Mouse (Mus musculus) intestine, embryonic 15.5 days (tissue): ENCODE results near the gene Ranbp1. TPM values are rescaled to one million over a fixed set of nuclear protein-coding genes. Genes with fewer than 3 reads are reported as not detected.
"Not testable (repeated sequence)": the region's sequence is repeated elsewhere in the genome, so short reads cannot be mapped to it uniquely, and the experiment has no call there.

Experiments
- ATAC-seq: fragments of 200-750 bp; cut with Nextera tagmentation; 2 replicates; pipeline ENCODE4 v1.8.0; 2017; ENCODE audit warnings: moderate TSS enrichment, moderate library complexity
- H3K27ac ChIP-seq: fragments of 300-500 bp; sonication (generic); 2 replicates; pipeline ENCODE4 v1.5.1; 2015; ENCODE audit warnings: mild to moderate bottlenecking, inconsistent platforms
- H3K27me3 ChIP-seq: fragments of 300-500 bp; sonication (generic); replicated peaks from 2 replicates; pipeline ENCODE4 v1.6.1; 2015; ENCODE audit warnings: inconsistent platforms
- H3K36me3 ChIP-seq: fragments of 300-500 bp; sonication (generic); 2 replicates; pipeline ENCODE4 v1.6.1; 2015; ENCODE audit warnings: inconsistent platforms
- H3K4me1 ChIP-seq: fragments of 300-500 bp; sonication (generic); replicated peaks from 2 replicates; pipeline ENCODE4 v1.6.1; 2015; ENCODE audit warnings: inconsistent platforms
- H3K4me2 ChIP-seq: fragments of 300-500 bp; sonication (generic); replicated peaks from 2 replicates; pipeline ENCODE4 v1.6.1; 2015; ENCODE audit warnings: mild to moderate bottlenecking, inconsistent platforms
- H3K4me3 ChIP-seq: fragments of 300-500 bp; sonication (generic); replicated peaks from 2 replicates; pipeline ENCODE4 v1.5.1; 2015; ENCODE audit warnings: inconsistent platforms
- H3K9ac ChIP-seq: fragments of 300-500 bp; sonication (generic); 2 replicates; pipeline ENCODE4 v1.6.1; 2015; ENCODE audit warnings: inconsistent platforms
- H3K9me3 ChIP-seq: fragments of 300-500 bp; sonication (generic); 2 replicates; pipeline ENCODE4 v1.6.1; 2016; ENCODE audit warnings: inconsistent platforms
- WGBS: fragments of 180-500 bp; shearing (Covaris S2); methylation state at CpG from one replicate; pipeline ENCODE4 v1.1.7; 2015; 5-methylcytosine and 5-hydroxymethylcytosine counted together
- polyA plus RNA-seq: library from polyadenylated mRNA; unstranded; fragments of >200 nt; fragmentation: Nextera tagmentation; extraction: Ambion mirVana; gene quantifications from 2 replicates; pipeline ENCODE4 v1.2.1, GENCODE M21; 2015

Ranbp1 gene
- polyA plus RNA-seq, 1 experiment from 2014 or later: 668 TPM

- no peaks in the 10 kb centered on the region for H3K27me3 ChIP-seq
- WGBS: 88% methylated on average over 4 of the region's 4 CpGs
- no peaks in the 10 kb centered on the region for H3K36me3 ChIP-seq
- H3K9me3 ChIP-seq: no peaks in the 10 kb centered on the region
- H3K4me3 ChIP-seq: no peak within 1 kb of the TSS
- no peak within 1 kb of the TSS for H3K27ac ChIP-seq
- no peak for ATAC-seq
- H3K4me2 ChIP-seq: no peak within 1 kb of the TSS
- H3K9ac ChIP-seq: no peak within 1 kb of the TSS
- peaks cover 11% of the 10 kb centered on the region for H3K4me1 ChIP-seq
Observed at GRCm38 (mm10) chr16:18217579-18217978, 31.0 kb downstream of the Ranbp1 start, which contains the start of gene Ccdc188. Ccdc188 (plus strand) TSS chr16:18217879.

DNA sequence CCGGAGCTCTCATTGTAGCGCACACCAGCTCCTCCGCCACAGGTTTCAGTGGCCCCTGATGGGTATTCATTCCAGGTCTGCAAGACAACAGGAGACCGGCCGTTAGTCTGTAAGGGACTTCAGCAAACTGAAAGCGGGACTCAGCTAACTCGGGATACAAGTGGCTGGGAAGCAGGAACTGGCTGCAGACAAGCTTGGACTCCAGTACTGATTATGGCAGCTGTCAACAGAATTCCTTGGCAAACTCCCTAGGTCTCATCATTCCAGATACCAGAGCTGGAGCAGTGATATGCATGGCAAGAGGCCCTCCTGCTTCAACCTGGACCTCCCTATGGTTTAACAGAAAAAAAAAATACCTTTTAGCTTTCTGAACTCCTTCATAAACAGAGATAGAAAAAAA, 33.7 kb downstream of the Ranbp1 start:
- Histone ChIP-seq H3K36me3 (no peaks in the 10 kb centered on the region), H3K9ac (no peak overlapping the region), H3K27ac (no peak overlapping the region), H3K9me3 (no peaks in the 10 kb centered on the region), H3K4me3 (no peak overlapping the region), H3K4me2 (no peak overlapping the region), H3K4me1 (peaks cover 10% of the 10 kb centered on the region), H3K27me3 (no peaks in the 10 kb centered on the region)
- WGBS: 83% methylated on average over 7 of the region's 7 CpGs
- ATAC-seq: no peak

DNA sequence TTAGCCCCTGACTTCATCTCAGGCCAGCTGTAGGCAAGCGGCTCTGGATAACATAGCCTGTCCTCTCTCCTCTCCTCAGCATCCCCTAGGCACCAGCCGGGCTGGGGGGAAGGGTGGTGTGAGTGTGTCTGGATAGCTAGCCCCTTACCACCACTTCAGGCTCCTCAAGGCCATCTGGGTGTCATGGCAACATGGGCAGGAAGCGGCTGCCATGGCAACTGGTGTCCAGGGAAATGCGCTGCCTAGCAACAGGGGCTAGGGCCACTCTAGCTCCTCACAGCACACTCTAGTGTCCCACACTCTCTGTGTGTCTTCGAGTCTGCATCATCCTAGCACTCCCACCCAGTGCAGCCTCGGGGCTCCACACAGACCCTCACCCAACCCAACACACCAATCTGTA, 34.8 kb downstream of the Ranbp1 start:
- Histone ChIP-seq H3K27ac (no peak overlapping the region), H3K4me1 (peaks cover 6% of the 10 kb centered on the region; the same call in 1 of the 2 replicates), H3K27me3 (no peaks in the 10 kb centered on the region), H3K4me2 (no peak overlapping the region), H3K4me3 (no peak overlapping the region), H3K9me3 (no peaks in the 10 kb centered on the region), H3K36me3 (no peaks in the 10 kb centered on the region), H3K9ac (no peak overlapping the region)
- ATAC-seq: no peak
- WGBS: 47% methylated on average over 6 of the region's 6 CpGs

GRCm38 (mm10) chr16:18211417-18212171, 36.9 kb downstream of the Ranbp1 start:
- Histone ChIP-seq H3K27me3 (no peaks in the 10 kb centered on the region), H3K27ac (no peak overlapping the region), H3K4me2 (no peak overlapping the region), H3K9me3 (no peaks in the 10 kb centered on the region), H3K36me3 (no peaks in the 10 kb centered on the region), H3K4me3 (no peak overlapping the region), H3K9ac (no peak overlapping the region), H3K4me1 (peaks cover 6% of the 10 kb centered on the region; the same call in 1 of the 2 replicates)
- peak; percentile 63 for ATAC-seq
- 38% methylated on average over 10 of the region's 10 CpGs for WGBS

- WGBS: 19% methylated on average over 8 of the region's 8 CpGs
- Histone ChIP-seq H3K4me3 (no peak overlapping the region), H3K4me1 (peaks cover 6% of the 10 kb centered on the region; the same call in 1 of the 2 replicates), H3K27me3 (no peaks in the 10 kb centered on the region), H3K27ac (no peak overlapping the region), H3K4me2 (no peak overlapping the region), H3K9me3 (no peaks in the 10 kb centered on the region), H3K36me3 (no peaks in the 10 kb centered on the region), H3K9ac (no peak overlapping the region)
- ATAC-seq: peak; percentile 70
Observed at GRCm38 (mm10) chr16:18210701-18211416, 37.7 kb downstream of the Ranbp1 start.

DNA sequence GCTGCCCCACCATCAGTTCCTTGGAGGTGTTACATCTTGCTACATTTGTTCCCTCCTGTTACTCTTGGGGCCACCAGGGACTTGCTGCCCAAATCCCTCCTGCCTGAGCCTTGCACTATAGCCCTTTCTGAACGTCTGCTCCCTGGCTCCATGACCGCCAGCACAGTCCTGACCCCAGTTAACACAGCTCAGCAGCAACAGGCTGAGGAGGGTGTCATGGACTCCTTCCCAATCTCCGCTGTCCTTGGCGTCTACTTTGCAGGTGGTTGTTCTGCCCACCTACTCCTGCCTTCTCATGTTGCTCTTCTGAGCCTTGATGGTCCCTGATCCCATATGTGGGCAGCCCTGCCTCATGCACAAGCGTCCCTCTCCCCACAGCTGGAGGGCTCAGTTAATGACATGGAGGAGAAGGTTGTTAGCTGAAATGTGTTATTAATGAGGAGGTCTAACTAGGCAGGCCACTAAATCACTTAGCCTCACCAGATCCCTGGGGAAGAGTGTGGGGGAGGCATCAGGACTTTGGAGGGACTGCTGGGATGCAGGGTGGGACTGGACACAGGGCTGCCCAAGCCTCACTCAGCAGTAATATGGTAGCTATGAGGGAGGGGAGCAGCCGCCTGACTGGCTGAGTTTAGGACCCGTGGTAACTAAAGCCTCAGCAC, 45.0 kb downstream of the Ranbp1 start:
- no peak for ATAC-seq
- peaks cover 9% of the 10 kb centered on the region; the same call in 1 of the 2 replicates for H3K4me1 ChIP-seq
- H3K4me3 ChIP-seq: no peak overlapping the region
- H3K27me3 ChIP-seq: no peaks in the 10 kb centered on the region
- 0 out of 2 replicates have a peak overlapping the region, but pooled peaks have one; percentile 14 for H3K9ac ChIP-seq
- 55% methylated on average over 7 of the region's 7 CpGs for WGBS
- H3K9me3 ChIP-seq: no peaks in the 10 kb centered on the region
- H3K27ac ChIP-seq: no peak overlapping the region
- no peaks in the 10 kb centered on the region for H3K36me3 ChIP-seq
- no peak overlapping the region for H3K4me2 ChIP-seq

DNA sequence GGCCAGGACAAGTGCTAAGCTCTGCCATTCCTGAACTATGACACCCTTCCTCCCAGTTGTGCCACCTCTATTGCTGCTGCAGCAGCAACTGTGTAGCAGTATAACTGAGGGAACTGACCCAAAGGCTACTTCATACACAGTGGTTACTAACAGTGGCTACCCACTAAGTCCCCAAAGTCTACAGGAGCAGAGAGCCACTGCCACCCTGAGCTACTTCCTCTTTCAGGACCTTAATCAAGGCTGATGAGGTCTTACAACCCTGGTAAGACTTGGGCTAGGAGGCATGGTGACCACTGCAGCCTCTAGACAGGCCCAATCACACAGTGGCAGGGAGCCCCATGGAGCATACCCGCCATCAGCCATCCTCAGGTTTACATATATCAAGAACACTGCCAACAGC, 46.5 kb downstream of the Ranbp1 start:
- no peak for ATAC-seq
- no peak overlapping the region for H3K27ac ChIP-seq
- H3K4me1 ChIP-seq: peaks cover 9% of the 10 kb centered on the region; the same call in 1 of the 2 replicates
- no peak overlapping the region for H3K4me2 ChIP-seq
- H3K36me3 ChIP-seq: no peaks in the 10 kb centered on the region
- H3K9me3 ChIP-seq: no peaks in the 10 kb centered on the region
- no peaks in the 10 kb centered on the region for H3K27me3 ChIP-seq
- H3K4me3 ChIP-seq: no peak overlapping the region
- no peak overlapping the region for H3K9ac ChIP-seq
- 90% methylated on average over 1 of the region's 1 CpGs for WGBS

GRCm38 (mm10) chr16:18201620-18202019, 46.9 kb downstream of the Ranbp1 start:
- Histone ChIP-seq H3K27me3 (no peaks in the 10 kb centered on the region), H3K9ac (no peak overlapping the region), H3K9me3 (no peaks in the 10 kb centered on the region), H3K4me1 (peaks cover 9% of the 10 kb centered on the region; the same call in 1 of the 2 replicates), H3K4me3 (no peak overlapping the region), H3K4me2 (no peak overlapping the region), H3K36me3 (no peaks in the 10 kb centered on the region), H3K27ac (no peak overlapping the region)
- 33% methylated on average over 1 of the region's 1 CpGs for WGBS
- peak; percentile 55; the same call in 1 of the 2 replicates for ATAC-seq

- Histone ChIP-seq H3K27ac (no peak overlapping the region), H3K9me3 (no peaks in the 10 kb centered on the region), H3K4me3 (no peak overlapping the region), H3K4me1 (peaks cover 9% of the 10 kb centered on the region; the same call in 1 of the 2 replicates), H3K9ac (no peak overlapping the region), H3K4me2 (no peak overlapping the region), H3K27me3 (no peaks in the 10 kb centered on the region), H3K36me3 (no peaks in the 10 kb centered on the region)
- ATAC-seq: no peak
- WGBS: 70% methylated on average over 2 of the region's 2 CpGs
Observed at GRCm38 (mm10) chr16:18200062-18200461, 48.5 kb downstream of the Ranbp1 start.

- WGBS: 57% methylated on average over 10 of the region's 10 CpGs
Observed at GRCm38 (mm10) chr16:18198365-18199098, 50.0 kb downstream of the Ranbp1 start.

DNA sequence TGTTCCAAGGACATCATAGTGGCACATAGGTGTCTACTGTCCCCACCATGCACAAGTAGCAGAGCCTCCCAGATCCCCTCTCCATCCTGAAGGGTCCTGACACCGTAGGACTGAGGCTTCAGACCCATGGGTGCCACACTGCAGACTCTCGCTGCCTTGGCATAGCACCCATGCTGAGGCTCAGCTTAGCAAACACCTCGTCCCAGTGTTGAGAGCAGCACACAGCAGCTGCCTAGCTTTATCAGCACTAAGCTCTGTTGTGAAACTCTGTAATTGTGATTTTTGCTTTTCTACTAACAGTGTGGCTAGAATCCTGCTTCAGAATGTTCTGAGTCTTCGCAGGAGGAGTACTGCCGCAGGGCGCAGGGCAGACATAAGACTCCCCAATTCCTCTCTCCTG, 50.7 kb downstream of the Ranbp1 start:
- WGBS: 84% methylated on average over 6 of the region's 6 CpGs
- Histone ChIP-seq H3K27me3 (no peaks in the 10 kb centered on the region), H3K27ac (no peak overlapping the region), H3K9me3 (no peaks in the 10 kb centered on the region), H3K9ac (no peak overlapping the region), H3K4me1 (peaks cover 21% of the 10 kb centered on the region), H3K36me3 (no peaks in the 10 kb centered on the region), H3K4me2 (no peak overlapping the region), H3K4me3 (no peak overlapping the region)
- no peak for ATAC-seq

More at GRCm38 (mm10) chr16:18198365-18199098, 50.0 kb downstream of the Ranbp1 start:
- Histone ChIP-seq H3K27me3 (no peaks in the 10 kb centered on the region), H3K4me2 (no peak overlapping the region), H3K36me3 (no peaks in the 10 kb centered on the region), H3K9ac (no peak overlapping the region), H3K4me3 (no peak overlapping the region), H3K9me3 (no peaks in the 10 kb centered on the region), H3K27ac (no peak overlapping the region), H3K4me1 (peaks cover 21% of the 10 kb centered on the region)
- no peak for ATAC-seq

GRCm38 (mm10) chr16:18195561-18195960, 53.0 kb downstream of the Ranbp1 start:
- H3K27me3 ChIP-seq, H3K9me3 ChIP-seq, ATAC-seq, H3K9ac ChIP-seq, H3K4me2 ChIP-seq, H3K36me3 ChIP-seq, H3K4me3 ChIP-seq, H3K27ac ChIP-seq: not testable (repeated sequence)
- peaks cover 17% of the 10 kb centered on the region for H3K4me1 ChIP-seq
- WGBS: 49% methylated on average over 3 of the region's 3 CpGs
